Mouse (Mus musculus) layer of hippocampus, adult 8-10 months (tissue): ENCODE measurements around the gene Gm3727. TPM values are rescaled to one million over a fixed set of nuclear protein-coding genes. Genes with fewer than 3 reads are reported as not detected.
A peak's percentile ranks its signal among the peaks of the same experiment; 100 is the strongest.
"Not testable (repeated sequence)": the region's sequence is repeated elsewhere in the genome, so short reads cannot be mapped to it uniquely, and the experiment has no call there.

Experiments used
- DNase-seq, 2 experiments: peaks; one replicate each; pipeline ENCODE4 v3.0.0; 2022; ENCODE audit warnings: low spot score in 2 of 2
- total RNA-seq, 4 experiments: library from RNA; stranded (reverse); gene quantifications; 2 replicates each; pipeline ENCODE4 v1.2.4; 2022

Gm3727 gene
- not detected for total RNA-seq

- DNase-seq, result not testable (repeated sequence)
These were observed at the start of gene Gm3727 for GRCm38 (mm10) chr14:7264614-7265013. Gene Gm3727, minus strand, starts transcription at chr14:7264714.

DNA sequence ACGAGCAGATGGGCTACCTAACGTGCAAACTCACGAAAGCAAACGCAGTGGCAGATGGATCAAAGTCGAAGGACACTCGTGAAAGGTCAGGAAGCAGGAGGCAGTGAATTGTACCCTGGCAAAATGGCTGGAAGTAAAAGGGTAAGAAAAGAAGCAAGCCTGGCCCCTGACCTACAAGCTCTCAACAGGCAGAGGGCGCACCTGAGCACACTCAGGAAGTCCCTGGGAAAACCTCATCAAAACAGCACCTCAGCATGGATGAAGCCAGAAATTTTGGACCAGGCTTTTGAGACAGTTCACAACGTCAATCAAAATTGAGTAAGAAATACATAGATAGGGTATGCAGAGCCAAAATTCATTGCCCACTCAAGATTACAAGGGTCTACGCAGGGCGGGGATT, 21.0 kb downstream of the Gm3727 start:
- peak in 1 of 2 experiments; percentile 2 for DNase-seq

Other genes starting within 250 kb of the Gm3727 start
- gene Gm10406, start 237.3 kb downstream of the Gm3727 start, total RNA-seq, result under 1 TPM in 3 of 4 experiments, not detected in 1; 0.32 to 0.63 (median 0.55) TPM
- not detected for gene Gm3685, start 219.7 kb downstream of the Gm3727 start, total RNA-seq
- 1 to 10 TPM; 1.2 to 5.0 (median 2.3) TPM for gene Gm3696, start 164.1 kb downstream of the Gm3727 start, total RNA-seq
- gene Gm6676, start 139.3 kb downstream of the Gm3727 start, total RNA-seq, result not detected
- gene Gm3512, start 90.2 kb downstream of the Gm3727 start, total RNA-seq, result 1 to 10 TPM; 1.5 to 2.1 (median 1.8) TPM
- gene Gm16434, start 70.2 kb downstream of the Gm3727 start, total RNA-seq, result not detected
- gene Gm3739, start 50.3 kb upstream of the Gm3727 start, total RNA-seq, result under 1 TPM; 0.47 to 0.91 (median 0.82) TPM
- gene Gm5797, start 67.7 kb upstream of the Gm3727 start, total RNA-seq, result not detected
- not detected for gene Gm8374, start 100.4 kb upstream of the Gm3727 start, total RNA-seq
- not detected for gene Gm3755, start 186.2 kb upstream of the Gm3727 start, total RNA-seq
- gene Gm3752, start 219.0 kb upstream of the Gm3727 start, total RNA-seq, result not detected